Mouse (Mus musculus): Measurements from ENCODE around the gene Zkscan17.
A peak's percentile ranks its signal among the peaks of the same experiment; 100 is the strongest.
"Not testable (repeated sequence)": the region's sequence is repeated elsewhere in the genome, so short reads cannot be mapped to it uniquely, and the experiment has no call there.

Gene Zkscan17

GRCm38 (mm10) chr11:59526472-59527080, at the start of gene Zkscan17:
Gene Zkscan17, minus strand, starts transcription at chr11:59526751.
- peak; percentile 26 for DNase-seq

- not testable (repeated sequence) for DNase-seq
Observed at GRCm38 (mm10) chr11:59576135-59576534, 49.6 kb upstream of the Zkscan17 start, which contains the start of gene Olfr222. Gene Olfr222, minus strand, starts transcription at chr11:59576235.

GRCm38 (mm10) chr11:59575726-59576125, 49.2 kb upstream of the Zkscan17 start:
- DNase-seq: no peak

- DNase-seq: no peak
Observed at GRCm38 (mm10) chr11:59569306-59569705, 42.8 kb upstream of the Zkscan17 start.

- no peak for DNase-seq
Observed at GRCm38 (mm10) chr11:59562837-59563236, 36.3 kb upstream of the Zkscan17 start.

- DNase-seq: no peak
Observed at GRCm38 (mm10) chr11:59562336-59562735, 35.8 kb upstream of the Zkscan17 start.

GRCm38 (mm10) chr11:59560906-59561305, 34.4 kb upstream of the Zkscan17 start:
- DNase-seq: no peak

- no peak for DNase-seq
Observed at GRCm38 (mm10) chr11:59554535-59554934, 28.0 kb upstream of the Zkscan17 start.

GRCm38 (mm10) chr11:59554127-59554526, 27.6 kb upstream of the Zkscan17 start:
- DNase-seq: no peak

GRCm38 (mm10) chr11:59544005-59544404, 17.5 kb upstream of the Zkscan17 start:
- DNase-seq: no peak

GRCm38 (mm10) chr11:59543376-59543775, 16.8 kb upstream of the Zkscan17 start:
- no peak for DNase-seq

GRCm38 (mm10) chr11:59542442-59542841, 15.9 kb upstream of the Zkscan17 start:
- no peak for DNase-seq

GRCm38 (mm10) chr11:59541324-59541723, 14.8 kb upstream of the Zkscan17 start, which contains the start of gene Nlrp3:
Gene Nlrp3, plus strand, starts transcription at chr11:59541568.
- DNase-seq: no peak

GRCm38 (mm10) chr11:59540123-59540522, 13.6 kb upstream of the Zkscan17 start:
- DNase-seq: no peak

- DNase-seq: peak; percentile 57
Observed at GRCm38 (mm10) chr11:59538387-59538786, 11.8 kb upstream of the Zkscan17 start.

GRCm38 (mm10) chr11:59537218-59538130, 10.9 kb upstream of the Zkscan17 start:
- DNase-seq: peak; percentile 28

GRCm38 (mm10) chr11:59531562-59531961, 5.0 kb upstream of the Zkscan17 start:
- no peak for DNase-seq

- DNase-seq: no peak
Observed at GRCm38 (mm10) chr11:59530870-59531535, 4.5 kb upstream of the Zkscan17 start.

GRCm38 (mm10) chr11:59530221-59530620, 3.7 kb upstream of the Zkscan17 start:
- no peak for DNase-seq

- peak; percentile 60 for DNase-seq
Observed at GRCm38 (mm10) chr11:59525237-59525636, 1.3 kb downstream of the Zkscan17 start.

- no peak for DNase-seq
Observed at GRCm38 (mm10) chr11:59524150-59524549, 2.4 kb downstream of the Zkscan17 start.

GRCm38 (mm10) chr11:59519741-59520495, 6.6 kb downstream of the Zkscan17 start:
- DNase-seq: no peak

- peak; percentile 39 for DNase-seq
Observed at GRCm38 (mm10) chr11:59518226-59518625, 8.3 kb downstream of the Zkscan17 start.

All from liver (tissue).